Mouse (Mus musculus): ENCODE measurements at regions not wholly inside any gene's neighbourhood (a gene's known extent, or its start where the extent isn't known, plus 50 kb on each side); places are given as distances from the start of the nearest gene placed in this dataset.

DNA sequence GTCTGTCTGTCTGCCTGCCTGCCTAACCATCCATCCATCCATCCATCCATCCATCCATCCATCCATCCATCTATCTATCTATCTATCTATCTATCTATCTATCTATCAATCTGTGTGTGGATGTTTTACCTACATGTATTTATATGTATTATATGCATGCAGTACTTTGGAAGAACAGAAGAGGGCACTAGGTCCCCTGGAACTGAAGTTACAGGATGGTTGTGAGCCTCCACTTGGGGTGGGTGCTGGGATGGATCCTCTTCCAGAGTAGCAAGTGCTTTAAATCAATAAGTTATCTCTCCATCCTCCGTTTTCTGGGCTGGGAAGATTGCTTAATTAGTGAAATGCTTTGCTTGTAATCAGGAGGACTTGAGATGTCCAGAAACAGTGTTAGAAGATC, 54.6 kb upstream of the Medag start:
- WGBS: 86% methylated on average over 1 of the region's 1 CpGs
- H3K9ac ChIP-seq: no peak overlapping the region

More for the DNA sequence above, 54.6 kb upstream of the Medag start:
- H3K4me3 ChIP-seq: no peak overlapping the region
- peaks cover 14% of the 10 kb centered on the region for H3K9me3 ChIP-seq (replicated peaks)
- no peak for ATAC-seq (ENCODE audit: insufficient number of reproducible peaks, low FRiP score)
- H3K4me1 ChIP-seq (replicated peaks): peaks cover 22% of the 10 kb centered on the region
- no peaks in the 10 kb centered on the region for H3K27me3 ChIP-seq (replicated peaks)
- H3K27ac ChIP-seq (ENCODE audit: poor library complexity, severe bottlenecking): no peak overlapping the region
- no peaks in the 10 kb centered on the region for H3K36me3 ChIP-seq
- H3K4me2 ChIP-seq: no peak overlapping the region

All from heart, embryonic 12.5 days (tissue).